Mouse (Mus musculus) thymus, adult 18-20 months (tissue): ENCODE measurements around the gene Gm16427.
"Not testable (repeated sequence)": the region's sequence is repeated elsewhere in the genome, so short reads cannot be mapped to it uniquely, and the experiment has no call there.

Experiments used
- DNase-seq, 2 experiments: peaks; one replicate each; pipeline ENCODE4 v3.0.0; 2022; ENCODE audit warnings: mixed read lengths in 2 of 2

Gene Gm16427

GRCm38 (mm10) chr5:93540100-93540499, at the start of gene Gm16427:
Gene Gm16427 (minus strand): TSS chr5:93540200.
- not testable (repeated sequence) for DNase-seq
